Mouse (Mus musculus) forebrain, embryonic 16.5 days (tissue): ENCODE measurements at regions not wholly inside any gene's neighbourhood (a gene's known extent, or its start where the extent isn't known, plus 50 kb on each side); places are given as distances from the start of the nearest gene placed in this dataset.
"Not testable (repeated sequence)": the region's sequence is repeated elsewhere in the genome, so short reads cannot be mapped to it uniquely, and the experiment has no call there.

Source experiments
- ATAC-seq: fragments of 200-750 bp; cut with Nextera tagmentation; 2 replicates; pipeline ENCODE4 v1.8.0; 2017; ENCODE audit warnings: mild to moderate bottlenecking, moderate library complexity
- H3K27ac ChIP-seq: fragments of 300-500 bp; sonication (generic); 2 replicates; pipeline ENCODE4 v1.5.1; 2014; ENCODE audit warnings: low read length, control low read depth
- H3K27me3 ChIP-seq: fragments of 300-500 bp; sonication (generic); replicated peaks from 2 replicates; pipeline ENCODE4 v1.6.1; 2014; ENCODE audit warnings: low read length; ENCODE audit not compliant: control insufficient read depth, insufficient read depth
- H3K36me3 ChIP-seq: fragments of 300-500 bp; sonication (generic); 2 replicates; pipeline ENCODE4 v1.6.1; 2014; ENCODE audit not compliant: control insufficient read depth, insufficient read depth
- H3K4me1 ChIP-seq: fragments of 300-500 bp; sonication (generic); replicated peaks from 2 replicates; pipeline ENCODE4 v1.6.1; 2014; ENCODE audit warnings: low read length; ENCODE audit not compliant: control insufficient read depth, insufficient read depth
- H3K4me2 ChIP-seq: fragments of 300-500 bp; sonication (generic); 2 replicates; pipeline ENCODE4 v1.6.1; 2014; ENCODE audit warnings: mild to moderate bottlenecking, low read length, control low read depth
- H3K4me3 ChIP-seq: fragments of 300-500 bp; sonication (generic); replicated peaks from 2 replicates; pipeline ENCODE4 v1.5.1; 2014; ENCODE audit warnings: mild to moderate bottlenecking, low read length, control low read depth
- H3K9ac ChIP-seq: fragments of 300-500 bp; sonication (generic); replicated peaks from 2 replicates; pipeline ENCODE4 v1.6.1; 2014; ENCODE audit warnings: low read depth, low read length, control low read depth
- H3K9me3 ChIP-seq: fragments of 300-500 bp; sonication (generic); 2 replicates; pipeline ENCODE4 v1.6.1; 2016; ENCODE audit warnings: low read length; ENCODE audit not compliant: control insufficient read depth
- WGBS: fragments of 180-500 bp; shearing (Covaris S2); extraction: QIAGEN DNeasy Blood & Tissue Kit; methylation state at CpG from one replicate; pipeline ENCODE4 v1.1.7; 2014; 5-methylcytosine and 5-hydroxymethylcytosine counted together

GRCm38 (mm10) chr9:14074273-14074672 lies 200.6 kb upstream of the Sesn3 start:
- no peak overlapping the region for H3K4me3 ChIP-seq
- H3K9me3 ChIP-seq: no peaks in the 10 kb centered on the region
- no peak overlapping the region for H3K27ac ChIP-seq
- no peak for ATAC-seq
- 74% methylated on average over 6 of the region's 6 CpGs for WGBS
- no peak overlapping the region for H3K9ac ChIP-seq
- no peaks in the 10 kb centered on the region for H3K27me3 ChIP-seq
- no peak overlapping the region for H3K4me2 ChIP-seq
- no peaks in the 10 kb centered on the region for H3K36me3 ChIP-seq
- peaks cover 3% of the 10 kb centered on the region for H3K4me1 ChIP-seq

- not testable (repeated sequence) for H3K4me2 ChIP-seq, H3K27ac ChIP-seq, H3K4me1 ChIP-seq, H3K9ac ChIP-seq, H3K4me3 ChIP-seq, H3K27me3 ChIP-seq, ATAC-seq, H3K36me3 ChIP-seq, H3K9me3 ChIP-seq
These were observed 200.0 kb upstream of the Sesn3 start for GRCm38 (mm10) chr9:14074866-14075265.

- Histone ChIP-seq H3K36me3 (no peaks in the 10 kb centered on the region), H3K27ac (no peak overlapping the region), H3K9ac (no peak overlapping the region), H3K4me1 (peaks cover 3% of the 10 kb centered on the region), H3K4me2 (no peak overlapping the region), H3K9me3 (no peaks in the 10 kb centered on the region), H3K27me3 (no peaks in the 10 kb centered on the region), H3K4me3 (no peak overlapping the region)
- 15% methylated on average over 4 of the region's 4 CpGs for WGBS
- peak; percentile 64 for ATAC-seq
These were observed 199.4 kb upstream of the Sesn3 start for GRCm38 (mm10) chr9:14075452-14075851.

- H3K9me3 ChIP-seq: no peaks in the 10 kb centered on the region
- WGBS: 100% methylated on average over 1 of the region's 1 CpGs
- H3K9ac ChIP-seq: no peak overlapping the region
- H3K4me2 ChIP-seq: no peak overlapping the region
- ATAC-seq: no peak
- no peak overlapping the region for H3K27ac ChIP-seq
- no peaks in the 10 kb centered on the region for H3K36me3 ChIP-seq
- H3K4me3 ChIP-seq: no peak overlapping the region
- no peaks in the 10 kb centered on the region for H3K27me3 ChIP-seq
- peaks cover 3% of the 10 kb centered on the region for H3K4me1 ChIP-seq
These were observed 199.0 kb upstream of the Sesn3 start for GRCm38 (mm10) chr9:14075868-14076267.

GRCm38 (mm10) chr9:14076728-14077127 lies 198.1 kb upstream of the Sesn3 start:
- ATAC-seq: no peak
- no peaks in the 10 kb centered on the region for H3K9me3 ChIP-seq
- 58% methylated on average over 5 of the region's 5 CpGs for WGBS
- no peak overlapping the region for H3K27ac ChIP-seq
- no peak overlapping the region for H3K4me2 ChIP-seq
- H3K4me3 ChIP-seq: no peak overlapping the region
- peaks cover 3% of the 10 kb centered on the region for H3K4me1 ChIP-seq
- H3K27me3 ChIP-seq: no peaks in the 10 kb centered on the region
- no peak overlapping the region for H3K9ac ChIP-seq
- no peaks in the 10 kb centered on the region for H3K36me3 ChIP-seq

- Histone ChIP-seq H3K27me3 (no peaks in the 10 kb centered on the region), H3K27ac (no peak overlapping the region), H3K4me3 (no peak overlapping the region), H3K4me1 (no peaks in the 10 kb centered on the region), H3K9ac (no peak overlapping the region), H3K36me3 (no peaks in the 10 kb centered on the region), H3K9me3 (no peaks in the 10 kb centered on the region), H3K4me2 (no peak overlapping the region)
- WGBS: 32% methylated on average over 4 of the region's 4 CpGs
- no peak for ATAC-seq
These were observed 193.7 kb upstream of the Sesn3 start for GRCm38 (mm10) chr9:14081138-14081537.

- H3K4me2 ChIP-seq: no peak overlapping the region
- H3K9me3 ChIP-seq: no peaks in the 10 kb centered on the region
- no peaks in the 10 kb centered on the region for H3K27me3 ChIP-seq
- no peak for ATAC-seq
- no peaks in the 10 kb centered on the region for H3K36me3 ChIP-seq
- no peak overlapping the region for H3K9ac ChIP-seq
- no peak overlapping the region for H3K27ac ChIP-seq
- peaks cover 2% of the 10 kb centered on the region; the same call in 1 of the 2 replicates for H3K4me1 ChIP-seq
- 68% methylated on average over 2 of the region's 2 CpGs for WGBS
- no peak overlapping the region for H3K4me3 ChIP-seq
These were observed 188.7 kb upstream of the Sesn3 start for GRCm38 (mm10) chr9:14086201-14086600.

- 91% methylated on average over 3 of the region's 3 CpGs for WGBS
- no peak overlapping the region for H3K27ac ChIP-seq
- ATAC-seq: no peak
- no peaks in the 10 kb centered on the region for H3K36me3 ChIP-seq
- H3K9me3 ChIP-seq: no peaks in the 10 kb centered on the region
- H3K9ac ChIP-seq: no peak overlapping the region
- H3K4me2 ChIP-seq: no peak overlapping the region
- no peaks in the 10 kb centered on the region for H3K27me3 ChIP-seq
- H3K4me1 ChIP-seq: peaks cover 2% of the 10 kb centered on the region; the same call in 1 of the 2 replicates
- H3K4me3 ChIP-seq: no peak overlapping the region
These were observed 188.3 kb upstream of the Sesn3 start for GRCm38 (mm10) chr9:14086611-14087010.

GRCm38 (mm10) chr9:14087874-14088273 lies 187.0 kb upstream of the Sesn3 start:
- no peaks in the 10 kb centered on the region for H3K27me3 ChIP-seq
- ATAC-seq: no peak
- 86% methylated on average over 4 of the region's 4 CpGs for WGBS

GRCm38 (mm10) chr9:14089791-14090256 lies 185.0 kb upstream of the Sesn3 start:
- H3K9ac ChIP-seq: no peak overlapping the region
- H3K4me2 ChIP-seq: no peak overlapping the region
- WGBS: 34% methylated on average over 8 of the region's 8 CpGs
- H3K4me3 ChIP-seq: no peak overlapping the region
- no peaks in the 10 kb centered on the region for H3K36me3 ChIP-seq
- peaks cover 2% of the 10 kb centered on the region; the same call in 1 of the 2 replicates for H3K4me1 ChIP-seq
- no peak overlapping the region for H3K27ac ChIP-seq
- peak; percentile 49 for ATAC-seq
- no peaks in the 10 kb centered on the region for H3K27me3 ChIP-seq
- H3K9me3 ChIP-seq: no peaks in the 10 kb centered on the region

More at GRCm38 (mm10) chr9:14087874-14088273, 187.0 kb upstream of the Sesn3 start:
- Histone ChIP-seq H3K36me3 (no peaks in the 10 kb centered on the region), H3K4me2 (no peak overlapping the region), H3K4me1 (peaks cover 2% of the 10 kb centered on the region; the same call in 1 of the 2 replicates), H3K9me3 (no peaks in the 10 kb centered on the region), H3K9ac (no peak overlapping the region), H3K27ac (no peak overlapping the region), H3K4me3 (no peak overlapping the region)
